Mouse (Mus musculus) B cell, adult 2 months (primary cell): Measurements from ENCODE around the gene Eml1.
A peak's percentile ranks its signal among the peaks of the same experiment; 100 is the strongest.

Source experiments
- DNase-seq, 2 experiments: peaks; one replicate each; pipeline ENCODE4 v3.0.0; 2022

Gene Eml1

DNA sequence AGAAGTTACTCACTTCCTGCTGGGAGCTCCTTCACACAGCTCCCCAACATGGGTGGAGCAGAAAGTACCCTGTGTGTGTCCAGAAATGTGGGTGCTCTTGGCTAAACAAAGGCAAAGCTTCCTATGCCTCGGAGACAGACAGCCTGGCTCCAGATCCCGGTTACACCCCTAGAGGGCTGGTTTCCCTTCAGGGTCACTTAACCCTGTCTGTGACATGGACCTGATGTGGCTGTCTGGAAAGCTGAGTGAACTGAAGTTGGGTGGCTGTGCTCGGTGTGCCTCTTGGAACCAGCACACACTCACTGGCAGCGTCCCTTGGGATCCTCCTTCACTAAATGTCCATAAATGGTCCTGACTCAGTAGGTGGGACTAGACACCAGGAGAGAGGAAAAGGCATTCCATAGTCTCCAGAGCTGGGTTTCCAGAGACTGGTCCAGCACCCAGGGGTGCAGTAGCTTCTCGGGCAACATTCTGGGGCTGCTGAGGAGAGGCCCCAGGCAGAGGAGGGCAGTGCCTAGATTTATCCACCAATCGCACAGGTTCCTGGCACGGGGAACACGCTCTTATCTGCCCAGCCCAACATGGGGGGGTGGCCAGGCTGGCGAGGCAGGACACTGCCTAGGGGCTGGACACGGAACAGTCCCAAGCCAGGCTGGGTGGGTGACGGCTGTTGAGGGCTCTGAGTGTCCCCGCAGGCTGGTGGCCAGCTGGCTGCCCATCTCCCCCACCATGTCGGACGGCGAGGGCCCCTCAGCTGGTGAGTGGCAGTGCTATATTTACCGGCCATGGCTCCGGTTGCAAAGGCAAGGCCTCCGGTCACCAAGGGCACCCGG, at the start of gene Eml1:
Gene Eml1 (plus strand): TSS at position 362 of the 833 bp plus-strand sequence.
- DNase-seq, result no peak

DNA sequence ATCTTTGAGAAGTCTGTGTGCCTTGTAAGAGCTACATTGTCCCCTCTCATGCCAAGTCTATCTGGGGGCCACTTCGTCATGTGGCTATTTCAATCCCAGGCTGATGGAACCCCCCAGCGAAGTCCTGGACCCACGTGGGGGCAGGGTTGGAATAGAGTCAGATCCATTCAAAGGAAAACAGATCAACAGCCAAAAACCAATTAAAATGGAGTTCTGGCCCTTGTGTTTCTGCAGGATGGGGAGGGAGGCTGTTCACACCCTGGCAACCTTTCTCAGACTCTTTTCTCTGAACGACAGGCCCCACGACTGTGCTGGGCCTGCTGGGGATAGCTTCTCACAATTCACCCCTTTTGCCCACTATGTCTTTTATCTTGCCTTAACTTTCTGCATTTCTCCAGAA, 44.4 kb upstream of the Eml1 start:
- no peak for DNase-seq

DNA sequence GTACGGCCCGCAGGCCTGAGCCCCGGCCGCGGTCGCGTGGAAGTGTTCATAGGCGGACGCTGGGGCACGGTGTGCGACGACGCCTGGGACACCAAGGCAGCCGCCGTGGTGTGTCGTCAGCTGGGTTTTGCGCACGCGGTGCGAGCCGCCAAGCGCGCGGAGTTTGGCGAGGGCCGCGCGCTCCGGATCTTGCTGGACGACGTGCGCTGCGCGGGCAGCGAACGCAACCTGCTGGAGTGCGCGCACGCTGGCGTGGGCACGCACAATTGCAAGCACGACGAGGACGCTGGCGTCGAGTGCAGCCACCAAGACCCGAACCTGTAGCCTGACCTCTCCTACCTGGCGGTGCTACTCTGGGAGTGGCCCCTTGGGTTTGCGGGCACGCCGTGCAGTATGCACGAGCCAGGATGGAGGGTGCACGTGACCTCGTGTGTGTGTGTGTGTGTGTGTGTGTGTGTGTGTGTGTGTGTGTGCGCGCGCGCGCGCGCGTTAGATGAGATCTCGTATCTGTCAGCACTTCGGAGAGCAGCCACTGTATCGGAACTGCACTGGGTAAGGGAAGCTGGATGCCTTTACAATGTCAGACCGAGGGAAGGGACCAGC, 42.8 kb upstream of the Eml1 start:
- no peak for DNase-seq

DNA sequence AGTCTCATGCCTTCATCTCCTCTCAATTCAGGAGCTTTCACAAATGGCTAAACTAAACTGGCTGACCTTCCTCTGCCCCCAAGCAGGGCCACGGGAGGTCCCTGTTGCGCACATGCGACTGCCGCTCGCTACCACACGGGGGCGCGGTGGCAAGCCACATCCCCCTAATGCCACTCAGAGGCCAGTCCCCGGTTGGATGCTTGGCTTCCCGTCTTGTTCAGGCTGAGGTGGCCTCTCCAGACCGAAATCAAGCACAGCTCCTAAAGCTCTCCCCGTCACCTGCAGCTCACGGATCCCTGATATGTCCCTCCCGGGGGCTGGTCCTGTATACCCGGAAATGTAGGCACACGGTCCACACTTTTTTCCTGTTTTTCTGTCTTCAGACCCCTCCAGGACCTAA, 37.7 kb upstream of the Eml1 start:
- DNase-seq, result peak; percentile 75 to 76

DNA sequence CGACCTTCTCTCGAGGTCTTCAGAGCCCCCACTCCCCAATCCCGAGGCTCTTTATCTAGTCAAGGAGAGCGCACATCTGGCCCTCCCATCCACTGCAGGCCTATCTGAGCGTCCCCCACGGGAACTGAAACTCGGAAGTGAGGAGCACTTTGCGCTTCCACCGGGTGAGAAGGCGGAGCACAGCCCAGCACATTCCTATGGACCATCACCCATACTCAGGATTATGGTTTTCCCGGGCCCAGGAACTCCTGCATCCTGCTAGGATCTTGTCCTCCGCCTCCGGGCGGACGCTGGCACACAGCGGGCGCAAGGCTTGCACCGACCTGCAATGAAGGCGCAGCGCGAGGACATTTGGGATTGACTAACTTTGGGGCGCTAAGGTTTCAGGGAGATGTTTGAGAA, 37.3 kb upstream of the Eml1 start:
- peak; percentile 31 to 50 for DNase-seq

DNA sequence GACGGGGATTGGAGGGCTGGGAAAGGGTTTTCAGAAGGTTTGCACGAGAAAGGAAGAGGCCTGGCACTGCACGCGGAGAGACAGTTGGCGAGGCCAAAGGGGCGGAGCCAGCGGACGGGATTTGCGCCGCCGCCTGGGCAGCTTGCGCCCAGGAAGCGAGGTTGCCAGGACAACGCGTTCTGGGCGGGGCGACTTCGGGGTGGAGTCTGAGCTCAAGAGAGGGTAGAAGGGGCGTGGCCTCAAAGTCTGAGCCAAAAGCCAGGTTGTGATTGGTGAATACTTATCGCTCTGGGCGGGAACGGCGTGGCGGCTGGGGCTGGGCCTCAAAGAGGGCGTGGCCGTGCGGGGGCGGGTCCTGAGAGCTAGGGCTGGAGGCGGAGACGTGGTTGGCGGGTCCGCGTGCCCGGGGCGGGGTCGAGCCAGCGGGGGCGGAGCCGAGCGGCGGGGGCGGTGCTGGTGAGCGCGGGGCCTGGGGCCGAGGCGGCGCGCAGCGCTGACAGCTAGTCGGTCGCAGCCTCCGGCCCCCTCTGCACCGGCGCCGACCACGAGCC, 36.8 kb upstream of the Eml1 start, which contains the start of gene Cyp46a1:
Gene Cyp46a1 (plus strand): TSS at position 487 of the 551 bp plus-strand sequence.
- DNase-seq, result peak; percentile 90 to 94

DNA sequence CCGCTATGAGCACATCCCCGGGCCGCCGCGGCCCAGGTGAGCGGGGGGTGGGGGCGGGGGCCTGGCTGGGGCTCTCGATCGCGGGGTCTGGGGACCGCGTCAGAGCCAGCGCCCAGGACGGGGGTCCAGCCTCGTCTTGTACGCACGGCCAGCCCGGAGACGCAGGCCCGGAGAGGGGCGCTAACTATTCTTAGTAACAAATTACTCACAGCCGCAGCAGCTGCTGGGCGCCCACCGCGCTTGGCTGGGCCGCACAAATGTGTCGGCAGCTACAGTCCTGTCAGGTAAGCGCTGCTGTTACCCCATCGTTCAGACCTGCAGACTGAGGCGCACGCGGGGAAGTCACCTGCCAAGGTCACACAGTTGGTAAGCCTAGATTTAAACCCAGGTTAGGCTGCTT, 36.2 kb upstream of the Eml1 start:
- peak; percentile 9 to 13 for DNase-seq

DNA sequence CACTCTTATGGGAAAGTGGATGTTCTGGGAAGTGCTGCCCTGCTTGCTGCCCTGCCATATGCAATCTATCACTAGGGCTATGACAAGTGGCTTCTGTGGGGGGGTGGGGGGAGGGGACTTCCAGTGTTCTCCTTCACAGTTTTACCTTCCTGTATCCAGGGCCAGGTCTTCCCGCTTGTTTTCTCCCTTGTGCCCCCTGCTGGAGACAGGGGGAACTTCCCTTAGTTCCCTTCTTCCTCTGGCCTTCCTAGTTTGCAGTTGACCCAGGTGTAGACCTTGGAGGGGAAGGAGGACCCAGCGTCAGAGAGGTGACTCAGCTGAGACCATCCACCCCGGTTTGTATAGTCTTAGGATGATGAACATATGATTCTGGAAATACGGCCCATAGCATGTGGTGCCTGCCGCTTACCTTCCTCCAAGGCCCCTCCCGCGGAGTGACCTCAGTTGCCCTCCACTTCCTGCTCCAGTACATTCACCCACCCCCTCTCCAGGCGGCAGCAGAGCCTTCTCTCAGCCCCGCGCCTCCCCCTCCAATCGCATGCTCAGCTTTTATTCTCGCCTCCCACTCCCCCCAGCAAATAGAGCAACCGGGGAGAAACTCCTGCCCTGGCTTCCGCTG, 32.1 kb upstream of the Eml1 start:
- DNase-seq, result peak; percentile 19 to 20

DNA sequence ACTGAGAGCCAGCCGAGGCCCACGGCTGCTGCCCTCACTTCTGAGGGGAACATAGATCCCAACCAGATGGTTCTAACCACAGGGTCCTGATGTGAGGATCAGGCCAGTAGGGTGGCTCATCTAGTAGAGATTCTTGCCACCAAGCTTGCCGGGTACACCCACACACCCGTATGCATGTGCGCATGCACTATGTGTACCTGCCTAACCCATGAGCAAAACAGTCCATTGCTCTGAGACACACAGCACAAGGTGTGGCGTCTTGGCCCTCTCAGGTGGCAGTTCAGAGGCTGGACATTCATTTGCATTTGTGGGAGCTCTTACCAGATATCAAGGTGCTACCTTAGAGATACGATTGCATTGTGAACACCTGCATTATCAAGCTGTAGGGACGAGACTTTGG, 22.6 kb upstream of the Eml1 start:
- no peak for DNase-seq

DNA sequence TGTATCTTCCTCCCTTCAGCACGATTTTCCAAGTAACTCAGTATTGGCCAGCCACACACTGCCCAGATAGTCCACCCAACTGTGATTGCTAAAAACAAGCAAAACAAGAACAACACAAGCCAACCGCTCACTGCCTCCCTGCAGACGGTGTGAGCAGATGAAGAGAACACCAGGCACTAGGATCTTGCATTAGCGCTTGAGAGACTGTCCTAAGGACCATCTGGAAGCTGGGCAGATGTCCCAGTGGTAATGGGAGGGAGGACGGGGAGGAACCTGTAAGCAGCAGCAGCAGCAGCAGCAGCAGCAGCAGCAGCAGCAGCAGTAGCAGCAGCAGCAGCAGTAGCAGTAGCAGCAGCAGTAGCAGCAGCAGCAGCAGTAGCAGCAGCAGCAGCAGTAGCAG, 21.7 kb upstream of the Eml1 start:
- no peak for DNase-seq

DNA sequence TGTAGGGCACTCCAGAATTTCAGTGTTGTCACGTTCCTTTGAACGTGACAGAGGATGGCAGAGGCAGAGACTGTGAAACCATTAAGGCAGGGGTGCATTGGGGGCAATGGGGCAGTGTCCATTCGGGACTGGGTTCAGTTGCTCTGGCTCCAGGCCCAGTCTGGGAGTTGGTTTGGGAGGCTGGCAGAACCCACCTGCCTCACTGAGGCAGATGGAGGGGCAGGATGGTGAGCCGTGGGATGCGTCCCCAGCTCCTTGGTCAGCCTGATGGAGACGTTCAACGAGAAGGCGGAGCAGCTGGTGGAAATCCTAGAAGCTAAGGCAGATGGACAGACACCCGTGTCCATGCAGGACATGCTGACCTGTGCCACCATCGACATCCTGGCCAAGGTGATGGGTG, 19.8 kb upstream of the Eml1 start:
- no peak for DNase-seq

DNA sequence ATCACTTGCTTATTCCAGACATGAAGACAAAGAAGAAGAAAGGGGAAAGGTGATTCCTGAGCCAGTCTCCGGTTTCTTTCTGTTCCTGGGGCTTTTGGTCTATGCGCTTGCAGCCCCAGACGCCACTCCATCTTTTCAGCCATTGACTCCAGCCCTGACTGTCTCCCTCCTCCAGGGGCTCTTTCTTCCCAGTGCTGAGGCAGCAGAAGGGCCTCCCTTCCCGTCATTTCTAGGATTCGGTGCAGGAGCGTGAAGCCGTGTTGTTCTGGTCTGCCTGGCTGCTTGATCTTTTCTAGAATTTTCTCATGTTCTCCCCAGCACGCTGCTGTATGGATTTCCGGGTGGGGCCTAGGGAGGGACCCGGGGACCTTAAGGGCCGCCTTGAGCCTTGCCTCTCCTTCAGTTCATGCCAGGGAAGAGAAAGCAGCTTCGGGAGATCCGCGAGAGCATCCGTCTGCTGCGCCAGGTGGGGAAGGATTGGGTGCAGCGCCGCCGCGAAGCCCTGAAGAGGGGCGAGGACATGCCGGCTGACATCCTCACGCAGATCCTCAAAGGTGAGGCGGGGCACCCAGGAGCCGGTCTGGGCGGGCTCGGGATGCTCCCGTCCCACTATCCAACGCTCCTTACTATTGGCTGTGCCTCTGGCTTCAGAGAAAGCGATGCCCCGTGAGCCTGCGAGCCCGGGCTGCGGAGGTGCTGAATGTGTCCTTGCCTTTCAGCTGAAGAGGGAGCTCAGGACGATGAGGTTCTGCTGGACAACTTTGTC, 18.2 kb upstream of the Eml1 start:
- DNase-seq, result no peak

DNA sequence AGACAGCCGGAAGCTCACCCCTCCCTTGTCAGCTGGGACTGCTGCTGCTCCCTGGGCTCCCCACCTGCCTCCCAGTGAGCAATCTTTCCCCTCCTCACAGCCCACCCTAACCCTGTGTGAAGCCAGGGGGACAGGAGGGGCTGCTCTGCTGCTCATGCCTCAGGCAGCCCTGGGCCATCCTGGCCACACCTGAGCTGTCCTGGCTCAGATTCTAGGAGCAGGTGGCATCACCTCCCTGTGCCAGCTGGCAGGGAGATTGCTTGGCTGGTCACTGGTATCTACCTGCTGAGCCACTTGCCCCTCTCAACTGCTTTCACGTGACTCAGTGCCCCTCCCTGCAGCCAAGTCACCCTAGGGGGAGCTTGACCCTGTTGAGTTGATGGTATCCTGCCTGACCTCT, 16.5 kb upstream of the Eml1 start:
- no peak for DNase-seq

DNA sequence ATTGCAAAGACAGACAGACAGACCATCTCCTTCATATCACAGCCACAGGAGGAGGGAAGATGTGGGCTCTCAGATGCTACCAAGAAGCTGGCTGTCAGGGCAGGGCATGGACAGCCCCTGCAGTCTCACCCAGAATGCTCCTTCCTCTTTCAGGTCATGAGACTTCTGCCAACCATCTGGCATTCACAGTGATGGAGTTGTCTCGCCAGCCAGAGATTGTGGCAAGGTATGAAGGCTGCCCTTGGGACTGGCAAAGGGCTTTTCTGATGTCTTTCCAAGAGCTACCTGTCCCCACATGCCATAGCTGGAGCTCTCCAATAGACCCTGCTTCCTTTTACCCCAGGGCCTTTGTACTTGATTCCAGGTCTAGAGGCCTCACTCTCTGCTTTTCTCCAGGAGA, 15.5 kb upstream of the Eml1 start:
- no peak for DNase-seq

DNA sequence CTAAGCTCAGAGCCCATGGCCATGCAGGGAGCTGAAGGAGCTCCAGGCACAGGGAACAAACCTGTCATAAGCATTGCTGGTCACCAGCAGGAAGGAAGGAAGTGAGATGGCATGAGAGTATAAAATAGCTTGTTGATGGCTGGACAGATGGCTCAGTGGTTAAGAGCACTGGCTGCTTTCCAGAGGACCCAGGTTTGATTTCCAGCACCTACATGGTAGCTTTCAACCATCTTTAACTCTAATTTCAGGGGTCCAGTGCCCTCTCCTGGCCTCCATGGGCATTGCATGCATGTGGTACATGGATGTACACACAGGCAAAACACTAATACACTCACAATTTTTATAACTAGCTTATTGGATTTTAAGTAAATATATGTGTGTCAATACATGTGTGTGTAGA, 14.8 kb upstream of the Eml1 start:
- DNase-seq, result no peak

DNA sequence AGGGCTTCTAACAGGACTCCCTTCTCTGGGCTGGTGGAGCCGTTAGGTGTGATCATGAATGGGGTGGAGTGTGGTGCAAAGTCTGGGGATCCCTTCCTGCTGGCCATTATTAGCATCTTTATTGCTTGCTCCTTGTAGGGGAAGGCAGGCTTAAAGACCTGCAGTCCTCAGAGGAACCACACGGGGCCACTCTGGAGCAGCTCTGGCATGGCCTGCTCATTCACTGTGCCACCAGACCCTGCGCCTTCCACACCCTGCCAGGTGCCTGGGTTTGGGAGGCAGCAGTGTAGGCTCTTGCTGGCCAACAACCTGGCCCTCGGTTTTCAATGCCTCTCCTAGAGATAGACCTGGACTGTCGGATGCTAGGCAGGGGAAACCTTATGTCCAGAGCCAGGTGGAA, 7.0 kb upstream of the Eml1 start:
- DNase-seq, result peak; percentile 21 to 32

DNA sequence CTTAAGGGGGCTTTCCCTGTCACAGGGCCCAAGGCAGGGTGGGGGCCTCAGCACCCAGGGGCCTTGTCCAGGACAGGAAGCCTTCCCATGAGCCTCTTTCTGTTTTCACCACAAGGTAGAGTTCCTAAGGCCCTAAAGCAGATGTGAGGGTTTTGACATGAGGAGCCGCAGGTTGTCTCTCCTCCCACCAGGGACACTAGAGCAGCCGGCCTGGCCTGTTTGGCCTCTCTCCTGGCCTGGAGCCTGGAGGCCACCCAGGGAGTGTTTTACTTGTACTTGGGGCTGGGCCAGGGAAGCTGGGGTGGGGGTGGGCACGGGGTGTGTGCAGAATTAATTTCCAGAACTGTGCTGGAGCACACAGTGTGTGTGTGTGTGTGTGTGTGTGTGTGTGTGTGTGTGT, 5.4 kb upstream of the Eml1 start:
- DNase-seq, result no peak

DNA sequence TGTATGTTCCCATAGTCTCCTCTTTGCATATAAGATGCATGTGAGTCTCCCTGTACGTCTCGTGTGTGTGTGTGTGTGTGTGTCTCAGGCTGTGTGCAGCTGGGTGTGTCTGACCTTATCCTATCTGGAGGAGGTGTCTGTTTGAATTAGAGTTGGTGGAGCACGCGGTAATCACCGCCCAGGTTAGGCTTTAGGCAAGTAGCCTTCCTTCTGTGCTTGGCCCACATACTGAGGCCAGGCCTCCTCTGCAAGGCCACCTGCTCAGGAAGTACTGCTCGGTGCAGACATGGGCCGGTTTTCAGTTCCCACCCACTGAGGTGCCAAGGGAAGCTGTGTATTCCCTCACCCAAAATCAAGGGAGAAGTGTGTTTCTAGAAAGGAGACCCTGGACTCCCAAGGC, 4.9 kb upstream of the Eml1 start:
- DNase-seq, result no peak

DNA sequence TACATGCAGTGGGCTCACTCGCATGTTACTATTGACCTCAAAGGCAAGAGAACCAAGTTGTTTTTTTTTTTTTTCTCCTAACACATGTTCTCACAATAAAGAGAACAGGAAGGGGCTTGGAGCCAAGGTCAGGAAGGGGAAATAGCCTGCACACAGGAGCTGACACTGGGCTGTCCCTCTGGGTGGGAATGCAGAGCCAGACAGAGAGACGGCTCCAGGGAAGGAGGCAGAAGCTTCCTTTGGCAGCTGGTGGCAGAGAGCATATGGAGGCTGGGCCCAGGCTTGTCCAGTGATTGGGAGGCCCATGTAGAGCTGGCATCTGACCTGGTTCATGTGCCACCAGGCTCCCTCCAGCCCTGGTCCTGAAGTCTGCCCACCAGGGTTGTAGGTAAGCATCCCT, 2.8 kb upstream of the Eml1 start:
- DNase-seq, result no peak

DNA sequence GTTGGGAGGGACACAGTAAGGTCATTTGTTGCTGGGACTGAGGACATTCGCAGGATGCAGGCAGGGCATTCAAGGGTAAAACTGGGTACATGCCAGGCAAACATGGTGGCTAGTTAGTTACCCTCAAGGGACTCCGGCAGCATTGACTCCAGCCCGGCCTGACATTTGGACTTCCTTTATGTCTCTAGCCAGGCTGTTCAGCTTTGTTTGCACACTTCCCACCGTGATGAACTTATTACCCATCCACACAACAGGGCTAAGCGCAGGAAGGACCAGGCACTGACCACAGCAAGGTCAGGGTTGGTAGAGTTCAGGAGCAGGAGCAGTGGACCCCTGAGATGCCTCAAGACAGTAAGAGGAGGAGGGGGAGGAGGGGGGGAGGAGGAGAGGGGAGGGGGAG, 1.8 kb upstream of the Eml1 start:
- DNase-seq, result no peak

DNA sequence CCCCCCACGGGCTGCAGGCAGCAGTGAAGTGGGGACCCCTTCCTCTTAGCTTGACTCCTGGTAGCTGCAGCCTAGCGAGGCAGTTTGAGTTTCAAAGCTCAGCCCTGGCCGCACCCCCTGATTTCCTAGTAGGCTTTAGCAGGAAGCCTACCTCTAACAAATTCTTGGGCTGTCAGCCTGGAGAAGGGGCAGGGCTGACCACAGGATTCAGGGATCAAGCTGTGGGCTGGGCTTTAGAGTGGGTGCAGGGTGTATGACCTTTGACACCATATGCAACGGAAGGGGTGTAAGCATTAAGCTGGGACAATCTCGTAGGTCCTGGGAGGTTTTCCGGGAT, 640 bp downstream of the Eml1 start:
- no peak for DNase-seq

DNA sequence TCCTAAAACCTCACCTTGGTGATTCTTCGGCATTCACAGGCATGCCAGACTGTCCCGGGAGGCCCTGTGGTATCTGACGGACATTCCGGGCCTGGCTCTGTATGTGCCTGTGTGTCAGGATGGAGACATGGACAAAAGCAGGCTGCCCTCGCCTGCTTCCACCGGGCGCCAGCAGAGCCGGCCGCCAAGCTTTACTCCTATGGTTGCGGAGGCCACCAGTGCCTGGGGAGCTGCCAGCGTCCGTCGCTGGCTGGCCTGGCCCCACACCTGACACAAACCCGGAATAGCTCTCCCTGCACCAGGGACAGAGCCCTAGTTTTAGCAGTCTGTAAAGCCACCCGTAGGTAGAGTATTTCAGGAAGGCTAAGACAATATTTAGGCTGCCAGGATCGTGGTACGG, 1.5 kb downstream of the Eml1 start:
- no peak for DNase-seq

DNA sequence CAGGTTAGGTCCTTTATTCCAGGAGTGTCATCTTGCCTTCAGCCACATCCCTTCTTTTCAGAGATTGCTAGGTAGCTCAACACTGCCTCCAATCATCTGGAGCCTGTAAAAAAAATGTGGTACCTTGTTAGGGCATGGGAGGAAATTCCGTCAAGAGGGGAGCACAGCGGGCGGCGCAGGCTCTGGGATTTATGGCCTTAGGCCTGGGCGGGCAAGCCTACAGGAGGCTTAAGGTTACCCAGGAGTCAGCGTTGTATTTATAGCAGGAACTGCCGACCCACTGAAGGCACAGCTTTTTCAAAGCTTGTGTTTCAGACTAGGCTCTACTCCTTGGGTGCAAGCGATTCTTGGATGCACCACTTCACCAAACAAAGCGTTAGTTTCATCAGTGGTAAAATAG, 2.9 kb downstream of the Eml1 start:
- DNase-seq, result no peak
